Comparison of ENCODE assay signal across 8 mouse cellular contexts in the genomic region with DNA sequence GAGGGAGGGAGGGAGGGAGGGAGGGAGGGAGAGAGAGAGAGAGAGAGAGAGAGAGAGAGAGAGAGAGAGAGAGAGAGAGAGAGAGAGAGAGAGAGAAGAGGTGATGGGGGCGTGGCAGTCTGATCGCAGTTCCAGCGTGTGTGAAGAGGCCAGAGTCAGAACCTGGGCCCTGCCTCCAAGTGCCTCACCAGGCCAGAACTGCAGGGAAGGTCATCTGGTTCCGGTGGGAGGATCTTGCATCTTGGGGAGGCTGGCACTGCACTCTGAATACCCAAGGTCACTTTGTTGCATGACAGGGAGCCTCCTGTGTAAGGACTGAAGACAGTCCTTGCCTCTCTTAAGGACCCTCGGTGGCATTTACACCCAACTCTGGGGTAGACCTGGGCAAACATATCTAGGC. TPM values are rescaled to one million over a fixed set of nuclear protein-coding genes. Genes with fewer than 3 reads are reported as not detected.
DNase-seq lines count a peak whose midpoint lies in the region; ATAC-seq and TF ChIP-seq lines count a peak whose summit lies in the region.

No protein-coding gene starts in this region.

- peak; percentile 33 for DNase-seq in cerebellum, adult 9-11 months
- DNase-seq in cerebellum, postnatal 36 days: no peak
- DNase-seq in retina, postnatal 1 day: peak; percentile 27
- no peak for DNase-seq in retina, embryonic 14.5 days (ENCODE audit: low spot score)
- DNase-seq in lung, postnatal 0 days (ENCODE audit: low spot score): peak; percentile 44
- DNase-seq in c-Kit-positive CD71-positive TER-119-positive erythroid progenitor cells, embryonic 14.5 days (ENCODE audit: low spot score): no peak
- no peak for DNase-seq in left cerebral cortex, adult 11 months (ENCODE audit: low spot score)
- no peak for DNase-seq in spleen, postnatal 4 days (ENCODE audit: low spot score in 2 of 2)

- WGBS in lung, postnatal 0 days: 19% methylated on average over 5 of the region's 5 CpGs

- H3K9me3 ChIP-seq in lung, postnatal 0 days (ENCODE audit: low read length): no peaks in the 10 kb centered on the region

- no peak overlapping the region for H3K27ac ChIP-seq in lung, postnatal 0 days (ENCODE audit: low read length)

- H3K4me3 ChIP-seq in lung, postnatal 0 days (ENCODE audit: low read depth, low read length): no peak overlapping the region

- TF ChIP-seq CTCF in lung, postnatal 0 days (IDR thresholded peaks at IDR 0.05): no peak

- H3K9ac ChIP-seq in lung, postnatal 0 days (replicated peaks; ENCODE audit: low read depth): no peak overlapping the region

- no peak for TF ChIP-seq EP300 in lung, postnatal 0 days (IDR thresholded peaks at IDR 0.05)

- no peaks in the 10 kb centered on the region for H3K4me1 ChIP-seq in lung, postnatal 0 days (ENCODE audit: insufficient read depth, low read depth, low read length)

- peak overlapping the region; percentile 70 for H3K4me2 ChIP-seq in lung, postnatal 0 days (replicated peaks; ENCODE audit: low read depth, low read length)

- ATAC-seq in lung, postnatal 0 days: peak; percentile 40; the same call in 1 of the 2 replicates

- no peaks in the 10 kb centered on the region for H3K36me3 ChIP-seq in lung, postnatal 0 days (ENCODE audit: insufficient read depth, low read length)

- H3K27me3 ChIP-seq in lung, postnatal 0 days (replicated peaks; ENCODE audit: insufficient read depth, low read length): peaks cover 3% of the 10 kb centered on the region; the same call in 1 of the 2 replicates

RNA-seq across cellular contexts. Expression of a gene that starts 0.2 kb away (rescaled TPM):
- 8.8 and 9.0 TPM in 2 replicates for polyA plus RNA-seq in lung, postnatal 0 days (2015; fragmentation: Nextera tagmentation; extraction: Ambion mirVana)

Comparison
In these comparisons a context has a peak if more than half of its experiments do, and no peak if none do; other contexts are left out.
1. DNase-seq: peak in cerebellum, adult 9-11 months (single experiment), retina, postnatal 1 day (single experiment) and lung, postnatal 0 days (single experiment); none in cerebellum, postnatal 36 days (0 of 2), retina, embryonic 14.5 days (single experiment), c-Kit-positive CD71-positive TER-119-positive erythroid progenitor cells, embryonic 14.5 days (single experiment), left cerebral cortex, adult 11 months (single experiment) and spleen, postnatal 4 days (0 of 2).